Mouse (Mus musculus) CH12F3 (cell line): Measurements from ENCODE around the gene Ugt1a5.
"Not testable (repeated sequence)": the region's sequence is repeated elsewhere in the genome, so short reads cannot be mapped to it uniquely, and the experiment has no call there.

ENCODE experiments used
- in situ Hi-C: fragments of 300-500 bp; cut with MboI; formaldehyde crosslinking; loops from 2 replicates; pipeline ENCODE4 v1.14.3; 2020; ENCODE audit warnings: low sequenced_read_pairs

Gene Ugt1a5

DNA sequence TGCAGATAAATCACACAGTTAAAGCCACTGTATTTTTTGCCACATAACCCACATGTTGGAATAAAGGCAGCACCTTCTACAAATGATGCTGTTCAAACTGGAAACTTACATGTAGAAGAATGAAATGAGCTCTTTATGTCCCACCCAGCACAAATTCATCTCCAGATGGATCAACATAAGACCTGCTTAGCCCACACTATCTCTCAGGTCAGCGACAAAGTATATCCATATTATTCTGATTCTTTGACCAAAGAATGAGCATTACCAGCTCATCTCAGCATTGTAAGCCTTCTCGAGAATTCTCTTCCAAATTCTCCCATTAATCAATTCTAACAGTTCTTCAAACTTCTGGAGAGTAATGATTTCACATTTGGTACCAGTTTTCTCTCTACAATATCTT is 56.4 kb downstream of the Ugt1a5 start:
- in situ Hi-C loops, result no loop called here

DNA sequence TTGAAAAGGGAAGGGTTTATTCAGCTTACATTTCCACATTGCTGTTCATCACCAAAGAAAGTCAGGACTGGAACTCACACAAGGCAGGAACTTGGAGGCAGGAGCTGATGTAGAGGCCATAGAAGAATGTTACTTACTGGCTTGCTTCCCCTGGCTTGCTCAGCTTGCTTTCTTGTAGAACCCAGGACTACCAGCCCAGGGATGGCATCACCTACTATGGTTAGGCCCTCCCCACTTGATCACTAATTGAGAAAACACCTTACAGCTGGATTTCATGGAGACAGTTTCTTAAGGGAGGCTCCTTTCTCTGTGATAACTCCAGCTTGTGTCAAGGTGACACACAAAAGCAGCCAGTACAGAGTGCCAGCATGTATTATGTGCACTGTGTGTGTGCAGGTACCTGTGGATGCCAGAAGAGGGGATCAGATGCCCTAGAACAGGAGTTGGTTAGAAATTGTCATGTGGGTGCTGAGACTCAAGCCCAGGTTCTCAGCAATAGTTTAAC is 57.3 kb downstream of the Ugt1a5 start:
- in situ Hi-C loops, result not testable (repeated sequence)

DNA sequence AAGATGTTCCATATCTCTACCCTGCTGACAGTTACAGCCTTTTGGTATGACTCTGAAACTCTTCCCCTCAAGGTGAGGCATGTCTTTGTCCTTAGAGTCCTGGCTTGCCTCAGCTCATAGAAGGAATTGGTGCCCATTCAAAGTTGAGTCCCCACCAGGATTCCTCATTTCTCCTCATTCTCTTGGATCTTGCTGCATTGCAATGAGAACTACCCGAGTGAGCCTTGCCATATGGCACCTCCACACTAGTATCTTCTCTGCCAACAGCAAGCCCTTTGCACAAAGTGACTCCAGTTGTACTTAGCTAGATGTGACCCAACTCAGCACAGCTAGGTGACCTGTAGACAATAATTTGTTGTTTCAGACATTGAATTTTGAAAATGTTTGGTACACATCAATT is 57.8 kb downstream of the Ugt1a5 start:
- in situ Hi-C loops, result no loop called here

DNA sequence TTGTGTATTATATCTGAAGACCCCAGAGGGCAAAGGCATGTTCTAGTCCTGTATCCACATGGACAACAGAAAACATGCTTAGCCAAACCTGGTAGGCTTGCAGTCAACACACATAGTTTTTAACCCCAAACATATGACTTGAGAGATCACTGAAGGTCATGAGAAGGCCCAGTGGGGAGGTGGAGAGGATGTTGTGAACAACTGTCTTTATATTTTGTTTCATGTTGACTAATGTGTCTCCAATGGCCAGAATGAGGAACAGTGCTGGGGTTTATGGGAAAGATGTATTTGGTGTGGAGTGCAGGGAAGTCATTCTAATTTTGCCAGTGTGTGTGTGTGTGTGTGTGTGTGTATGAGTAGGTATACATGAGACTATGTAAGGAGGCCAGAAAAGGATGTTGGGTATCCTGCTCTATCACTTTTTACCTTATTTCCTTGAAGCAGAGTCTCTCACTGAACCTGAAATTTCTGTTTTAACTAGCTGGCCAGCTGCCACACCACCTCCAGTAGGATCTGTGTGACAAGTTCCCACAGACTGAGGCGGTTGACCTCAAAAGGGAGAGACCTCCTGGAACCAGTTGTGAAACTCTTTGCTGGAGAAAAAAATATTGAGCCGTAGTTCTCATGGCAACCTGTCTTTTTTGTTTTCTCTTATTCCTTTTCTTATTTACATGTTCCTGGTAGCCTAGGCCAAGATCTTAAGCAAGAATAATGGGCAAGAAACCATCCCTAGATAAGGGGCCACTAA is 58.4 kb downstream of the Ugt1a5 start:
- in situ Hi-C loops, result no loop called here

DNA sequence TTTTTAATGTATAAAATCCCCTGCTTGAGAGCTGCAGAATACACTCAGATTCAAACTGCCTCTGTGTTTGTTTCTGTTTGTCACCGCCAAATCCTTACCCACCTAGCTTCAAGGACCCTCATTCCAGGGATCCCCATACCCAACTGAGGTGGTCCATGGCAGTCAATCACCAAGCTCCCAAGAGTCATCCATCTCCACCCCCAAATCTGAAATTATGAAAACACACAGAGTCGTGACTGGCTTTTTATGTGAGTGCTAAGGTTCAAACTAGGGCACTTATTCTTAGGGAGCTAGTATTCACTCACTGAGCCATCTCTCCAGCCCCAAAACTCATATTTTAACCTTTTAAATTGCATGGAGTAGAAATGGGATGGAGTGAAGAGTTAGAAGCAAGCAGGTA is 59.5 kb downstream of the Ugt1a5 start:
- in situ Hi-C loops, result not testable (repeated sequence)

DNA sequence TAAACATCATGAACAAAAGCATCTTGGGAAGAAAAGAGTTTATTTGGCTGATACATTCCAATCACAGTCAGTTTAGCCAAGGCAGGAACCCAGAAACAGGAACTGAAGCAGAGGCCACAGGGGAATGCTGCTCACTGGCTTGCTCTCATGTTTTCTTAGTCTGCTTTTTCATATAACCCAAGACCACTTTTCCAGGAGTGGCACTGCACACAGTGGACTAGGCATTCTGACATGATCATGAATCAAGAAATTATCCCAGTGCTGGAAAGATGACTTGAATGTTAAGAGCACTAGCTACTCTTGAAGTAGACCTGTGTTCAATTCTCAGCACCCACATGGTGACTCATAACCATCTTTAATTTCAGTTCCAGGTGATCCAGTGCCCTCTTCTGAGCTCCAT is 59.9 kb downstream of the Ugt1a5 start:
- in situ Hi-C loops, result no loop called here

DNA sequence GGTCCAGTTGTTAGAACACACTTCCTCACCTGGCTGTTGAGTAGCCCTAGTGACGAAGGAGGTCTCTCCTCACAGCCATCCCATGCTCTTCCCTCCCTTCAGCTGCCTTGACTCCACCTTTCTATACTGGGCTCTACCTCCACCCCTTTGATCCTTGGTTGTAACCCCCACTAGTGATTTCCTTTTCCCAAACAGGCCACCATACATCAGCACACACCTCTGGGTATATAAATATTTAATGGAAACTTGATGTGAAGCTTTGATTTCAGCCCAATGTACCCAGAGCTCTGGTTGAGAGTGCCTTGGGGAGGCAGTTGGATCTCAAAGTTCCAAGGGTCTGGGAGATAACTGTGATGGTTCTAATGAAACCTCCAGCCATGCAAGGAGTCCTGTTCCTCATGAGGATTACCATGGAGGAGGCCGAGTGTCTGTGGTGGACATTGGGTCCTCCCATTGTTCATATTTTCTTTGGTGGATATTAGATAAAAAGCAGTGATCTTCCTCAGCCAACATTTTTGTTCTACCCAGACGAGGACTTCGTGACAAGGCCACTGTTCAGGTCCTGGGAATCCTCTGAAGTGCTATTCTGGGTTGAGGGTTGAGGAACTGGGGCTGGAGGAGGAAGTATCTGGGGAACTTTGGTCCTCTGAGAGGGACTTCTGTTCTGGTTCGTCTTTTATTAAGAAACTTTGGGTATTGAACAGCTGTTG is 61.0 kb downstream of the Ugt1a5 start, which contains the start of gene Mroh2a:
Gene Mroh2a, plus strand, starts transcription at position 317 of the 710 bp plus-strand sequence.
- in situ Hi-C loops, result no loop called here

DNA sequence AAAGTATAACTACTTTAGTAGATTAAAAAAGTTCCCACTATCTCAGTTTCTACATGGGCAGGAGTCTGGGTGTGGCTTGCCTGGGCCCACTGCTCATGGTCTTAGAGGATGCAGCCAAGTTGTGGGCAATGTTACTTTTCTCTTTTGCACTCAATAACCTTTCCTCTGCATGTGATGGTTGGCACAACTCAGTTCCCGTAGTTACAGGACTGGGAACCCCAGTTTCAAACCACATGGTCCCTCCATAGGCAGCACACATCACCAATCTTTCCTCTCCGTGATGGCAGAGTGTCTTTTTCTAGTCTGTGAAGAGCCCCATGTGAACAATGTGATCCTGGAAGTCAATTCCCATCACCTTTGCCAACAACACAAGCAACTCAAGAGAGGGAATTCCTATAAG is 61.7 kb downstream of the Ugt1a5 start:
- in situ Hi-C loops, result no loop called here

DNA sequence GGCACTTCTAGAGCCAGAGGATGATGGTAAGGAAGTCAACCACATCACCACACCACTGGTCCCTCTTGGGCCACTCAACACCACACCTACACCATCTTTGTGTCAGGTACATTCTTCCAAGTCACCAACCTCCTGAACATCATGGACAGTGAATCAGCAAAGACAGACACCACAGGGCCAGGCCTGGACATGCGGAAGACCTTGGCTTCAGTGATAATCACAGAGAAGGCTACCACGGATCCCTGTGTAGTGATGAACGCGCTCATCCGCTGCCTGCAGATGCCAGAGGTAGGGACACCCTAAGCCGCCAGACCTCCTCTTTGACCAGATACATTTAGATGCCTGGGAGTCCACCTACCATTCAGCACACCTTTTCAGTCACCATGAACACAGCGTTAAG is 62.3 kb downstream of the Ugt1a5 start:
- in situ Hi-C loops, result no loop called here

DNA sequence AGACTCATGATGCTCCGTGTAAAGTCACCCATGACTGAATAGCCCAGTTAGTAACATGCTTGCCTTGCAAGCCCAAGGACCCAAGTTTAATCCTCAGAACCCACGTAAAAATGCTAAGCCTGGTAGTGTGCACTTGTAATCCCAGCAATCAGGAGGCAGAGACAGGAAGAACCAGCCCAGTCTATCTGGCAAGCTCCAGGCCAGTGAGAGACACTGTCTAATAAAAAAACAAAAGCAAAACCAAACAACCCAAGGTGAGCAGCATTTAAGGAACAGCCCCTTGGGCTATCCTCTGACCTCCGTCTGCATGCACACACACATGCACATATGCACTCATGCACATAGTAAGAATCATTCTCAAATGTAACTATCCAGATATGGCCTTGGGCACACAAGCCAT is 63.8 kb downstream of the Ugt1a5 start:
- in situ Hi-C loops, result no loop called here

DNA sequence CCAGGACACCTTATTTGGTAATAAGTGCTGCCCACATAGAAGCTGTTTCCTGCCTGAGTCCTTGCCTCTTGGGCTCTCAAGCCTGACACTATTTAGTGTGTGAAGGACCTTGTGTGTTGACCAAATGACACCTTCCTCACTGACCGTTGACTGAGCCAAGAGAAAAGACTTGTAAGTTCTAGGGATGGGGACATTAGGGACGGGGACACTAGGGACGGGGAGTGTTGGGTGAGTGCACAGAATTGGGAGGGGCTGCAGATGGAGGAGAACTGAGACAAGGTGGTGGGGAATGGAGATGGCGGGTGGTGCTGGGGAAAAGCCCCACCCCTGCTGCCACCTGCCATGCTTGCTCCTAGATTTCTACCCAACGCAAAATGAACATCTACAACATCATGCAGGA is 64.2 kb downstream of the Ugt1a5 start:
- in situ Hi-C loops, result no loop called here

DNA sequence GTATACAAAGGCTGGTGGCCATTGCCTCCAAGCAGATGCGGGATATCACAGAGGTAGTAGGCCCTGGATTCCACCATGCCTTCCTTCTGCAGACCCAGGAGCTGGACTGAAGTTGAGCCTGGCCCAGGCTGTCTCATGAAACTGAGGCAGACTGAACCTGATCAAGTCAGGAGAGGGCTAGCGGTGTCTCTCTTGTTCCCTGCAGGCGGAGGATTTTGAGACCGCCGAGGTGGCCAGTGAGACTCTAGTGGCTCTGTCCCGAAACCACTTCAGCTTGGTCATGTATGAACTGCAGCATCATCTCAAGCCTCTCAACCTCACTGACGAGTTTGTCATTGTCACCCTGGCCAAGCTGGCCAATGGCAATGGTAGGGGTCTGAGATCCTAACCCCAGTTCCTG is 64.6 kb downstream of the Ugt1a5 start:
- in situ Hi-C loops, result no loop called here

DNA sequence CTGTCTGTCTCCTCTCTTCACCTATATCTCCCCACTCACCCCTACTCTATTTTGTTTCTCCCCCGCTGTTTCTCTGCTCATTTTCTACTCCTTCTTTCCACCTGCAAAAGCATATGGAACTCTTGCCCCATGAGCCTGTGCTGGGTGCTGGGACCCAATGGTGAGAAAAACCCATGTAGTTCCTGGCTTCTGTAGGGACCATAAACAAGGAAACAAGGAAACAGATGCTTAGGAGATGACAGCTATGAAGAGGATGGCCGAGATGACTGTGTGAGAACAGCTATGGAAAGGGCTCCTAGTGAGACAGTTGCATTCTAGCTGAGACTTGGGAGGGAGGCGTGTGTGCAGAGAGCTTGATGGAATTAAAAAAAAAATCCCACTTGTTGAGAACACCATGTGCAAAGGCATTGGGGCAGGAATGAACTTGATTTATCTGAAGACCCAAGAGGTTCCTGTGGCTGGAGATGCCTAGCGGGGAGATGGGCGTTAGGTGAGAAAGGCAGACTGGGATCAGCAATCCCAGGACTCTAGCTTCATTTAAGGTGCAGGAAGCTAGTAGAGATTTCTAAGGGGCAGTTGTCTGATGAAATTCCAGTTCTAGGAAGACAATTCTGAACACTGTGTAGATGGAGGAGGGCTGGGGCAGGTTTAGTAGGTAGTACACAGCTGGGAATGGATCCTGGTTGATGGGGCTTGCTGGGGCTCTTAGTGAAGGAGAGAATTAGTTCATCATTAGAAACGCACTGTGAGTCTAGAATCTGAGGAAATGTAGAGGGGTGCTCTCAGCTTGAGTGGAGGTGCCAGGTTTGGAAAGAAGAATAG is 65.4 kb downstream of the Ugt1a5 start:
- in situ Hi-C loops, result no loop called here

DNA sequence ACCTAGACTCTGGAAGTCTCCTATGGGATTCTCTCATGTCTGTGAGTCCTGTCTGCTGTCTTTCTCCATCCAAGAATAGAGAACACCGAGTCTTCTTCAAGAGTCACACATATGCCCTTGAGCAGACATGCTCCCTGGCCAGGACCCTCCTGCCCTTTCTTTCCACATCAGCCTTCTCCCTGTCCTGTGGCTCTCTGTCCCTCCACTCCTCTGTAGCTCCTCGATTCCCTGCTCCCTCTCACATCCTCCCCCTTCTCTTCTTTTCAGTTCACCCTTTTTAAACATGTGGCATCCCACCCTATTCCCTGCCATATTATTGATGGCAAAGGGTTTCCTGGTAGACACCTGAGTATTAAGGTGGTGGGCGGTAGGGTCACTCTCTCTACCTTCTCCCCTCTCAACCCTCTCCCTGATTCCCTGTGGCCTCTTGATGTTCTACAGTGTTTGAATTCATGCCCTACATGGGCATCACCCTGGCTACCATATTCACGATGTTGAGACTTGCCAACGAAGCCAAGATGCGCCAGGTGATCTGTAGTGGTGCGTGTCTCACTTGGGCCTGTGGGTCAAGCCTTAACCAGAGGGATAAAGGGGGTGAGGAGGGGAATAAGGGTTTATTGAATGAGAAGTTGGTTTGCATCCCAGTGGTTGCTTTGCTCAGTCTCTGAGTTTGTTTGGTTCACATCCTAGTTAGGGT is 66.1 kb downstream of the Ugt1a5 start:
- in situ Hi-C loops, result no loop called here

DNA sequence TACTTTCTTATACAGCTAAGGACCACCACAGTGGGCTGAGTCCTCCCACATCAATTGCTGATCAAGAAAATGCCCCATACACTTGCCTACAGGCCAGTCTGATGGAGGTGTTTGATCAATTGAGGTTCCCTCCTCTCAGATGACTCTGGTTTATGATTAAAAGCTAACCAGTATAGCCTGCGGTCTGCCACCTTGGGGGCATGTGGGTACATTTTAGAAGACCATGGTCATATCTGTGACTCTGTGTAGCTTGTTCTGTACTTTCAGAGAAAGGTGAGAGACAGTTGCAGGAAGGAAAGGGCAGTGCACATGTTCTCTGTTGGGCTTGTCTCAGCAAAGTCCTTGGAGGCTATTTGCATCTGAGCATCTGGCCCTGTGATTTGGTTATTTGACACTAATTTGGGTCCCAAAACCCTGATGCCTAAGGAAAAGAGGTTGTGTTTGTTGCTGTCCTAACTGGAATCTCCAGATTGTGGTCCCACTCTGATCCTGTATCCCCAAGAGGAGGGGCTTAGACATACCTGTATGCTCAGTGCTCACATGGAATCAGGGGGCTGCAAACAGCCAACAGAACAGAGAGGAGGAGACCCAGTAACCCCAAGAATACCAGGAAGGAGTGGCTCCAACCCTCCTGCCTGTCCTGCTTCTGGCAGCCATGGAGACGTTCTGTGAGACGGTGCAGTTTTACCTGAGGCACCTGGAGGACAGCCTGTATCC is 67.0 kb downstream of the Ugt1a5 start:
- in situ Hi-C loops, result no loop called here

DNA sequence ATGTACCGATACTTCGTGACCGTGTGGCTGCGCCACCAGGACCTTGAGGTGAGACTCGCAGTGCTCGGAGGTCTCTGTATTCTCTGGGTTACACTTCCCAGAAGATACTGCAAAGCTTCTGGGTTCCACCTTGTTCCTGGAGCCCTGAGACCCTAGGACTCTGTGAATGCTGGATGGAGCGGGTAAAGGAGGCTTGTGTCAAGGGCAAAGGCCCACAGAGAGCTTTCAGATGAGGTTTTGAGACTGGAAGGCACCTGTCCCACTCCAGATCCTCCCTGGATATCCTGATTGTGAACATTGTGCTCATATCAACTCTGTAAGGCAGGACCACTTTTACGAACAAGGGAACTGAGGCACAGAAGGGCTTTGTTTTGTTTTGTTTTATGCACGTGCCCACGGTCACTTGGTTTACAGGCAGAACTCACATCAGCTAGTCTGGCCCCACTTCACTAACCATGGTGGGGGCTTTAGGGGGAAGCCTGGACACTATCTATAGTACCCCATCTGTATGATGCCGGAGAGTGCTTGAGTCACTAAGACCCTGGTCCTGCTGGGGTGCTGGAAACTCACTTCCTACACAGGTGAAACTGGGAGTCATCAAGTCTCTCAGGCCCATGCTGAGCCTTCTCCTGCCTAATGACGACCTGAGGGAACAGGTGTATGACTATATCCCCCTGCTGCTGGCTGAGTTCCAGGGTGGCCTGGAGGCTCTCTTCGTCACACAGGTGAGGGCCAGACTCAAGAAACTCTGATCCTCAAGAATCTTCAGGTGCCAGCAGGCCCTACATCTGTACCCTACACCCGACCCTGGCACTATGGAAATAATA is 67.8 kb downstream of the Ugt1a5 start:
- in situ Hi-C loops, result no loop called here

DNA sequence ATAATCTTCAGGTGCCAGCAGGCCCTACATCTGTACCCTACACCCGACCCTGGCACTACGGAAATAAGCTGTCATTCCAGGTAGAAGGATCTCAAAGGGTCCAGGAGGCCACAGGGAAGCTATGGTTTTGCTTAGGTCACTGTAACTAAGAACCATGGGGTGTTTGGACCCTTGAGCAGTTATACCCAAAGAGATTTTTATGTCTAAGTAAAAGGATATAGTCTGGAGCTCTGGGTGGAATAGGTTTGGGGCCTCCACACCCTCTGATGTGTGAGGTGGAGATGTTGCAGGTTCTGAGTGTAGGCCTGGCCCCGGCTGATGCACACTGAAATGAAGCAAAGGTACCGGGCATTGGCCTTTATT is 68.4 kb downstream of the Ugt1a5 start:
- in situ Hi-C loops, result no loop called here

DNA sequence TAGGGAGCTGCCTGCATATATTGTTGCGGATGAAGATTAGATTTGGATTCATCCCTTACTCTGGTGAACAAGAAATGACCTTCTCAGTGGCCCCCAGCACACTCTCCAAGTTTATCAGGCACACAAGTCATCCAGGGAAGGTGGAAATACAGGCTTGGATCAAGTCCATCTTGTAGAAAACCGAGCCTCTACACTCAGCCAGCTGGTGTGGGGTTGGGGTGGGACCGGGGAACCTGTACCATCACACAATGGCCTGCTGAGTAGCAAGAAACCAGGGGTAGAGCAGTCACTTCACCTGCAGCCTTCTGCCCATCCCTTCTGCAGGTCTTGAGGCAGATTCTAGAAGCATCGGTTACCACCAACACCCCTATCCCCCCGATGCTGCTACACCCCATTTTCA is 68.8 kb downstream of the Ugt1a5 start:
- in situ Hi-C loops, result no loop called here
